Mouse (Mus musculus) thymus, adult 18-20 months (tissue): ENCODE data around the gene Sv2b.

Source experiments
- DNase-seq, 2 experiments: peaks; one replicate each; pipeline ENCODE4 v3.0.0; 2022; ENCODE audit warnings: mixed read lengths in 2 of 2

The Sv2b gene

GRCm38 (mm10) chr7:75077560-75078208 lies 231.4 kb downstream of the Sv2b start:
- DNase-seq: no peak
